Mouse (Mus musculus): ENCODE measurements around the gene Snrpc. TPM values are rescaled to one million over a fixed set of nuclear protein-coding genes. Genes with fewer than 3 reads are reported as not detected.

Snrpc gene
- total RNA-seq, 2 experiments from 2014 or later: 69.6 to 70.4 TPM

GRCm38 (mm10) chr17:27814606-27815005, 23.3 kb upstream of the Snrpc start:
- no peak for DNase-seq

GRCm38 (mm10) chr17:27819011-27819410, 18.9 kb upstream of the Snrpc start:
- intact Hi-C loops (cut with DNase I): no loop called here
- DNase-seq: no peak

More at GRCm38 (mm10) chr17:27814606-27815005, 23.3 kb upstream of the Snrpc start:
- intact Hi-C loops (cut with DNase I): no loop called here

GRCm38 (mm10) chr17:27819521-27819970, 18.4 kb upstream of the Snrpc start:
- intact Hi-C loops (cut with DNase I): no loop called here
- DNase-seq: no peak

- peak; percentile 29 to 64 for DNase-seq
- intact Hi-C loops (cut with DNase I): no loop called here
Observed at GRCm38 (mm10) chr17:27819971-27820567, 17.9 kb upstream of the Snrpc start.

GRCm38 (mm10) chr17:27820568-27821406, 17.2 kb upstream of the Snrpc start, which contains the start of gene D17Wsu92e:
Gene D17Wsu92e, minus strand, starts transcription at chr17:27820648.
- peak; percentile 96 to 99 for DNase-seq
- intact Hi-C loops (cut with DNase I): no loop called here

GRCm38 (mm10) chr17:27821407-27822338, 16.3 kb upstream of the Snrpc start:
- DNase-seq: no peak
- intact Hi-C loops (cut with DNase I): no loop called here

GRCm38 (mm10) chr17:27823142-27823905, 14.6 kb upstream of the Snrpc start:
- DNase-seq: no peak
- intact Hi-C loops (cut with DNase I): no loop called here

GRCm38 (mm10) chr17:27824941-27825340, 13.0 kb upstream of the Snrpc start:
- intact Hi-C loops (cut with DNase I): loop anchor here (5.0 kb wide), 1 partner anchor 57 kb away; no protein-coding TSS in a partner anchor
- no peak for DNase-seq

GRCm38 (mm10) chr17:27825539-27825938, 12.4 kb upstream of the Snrpc start:
- DNase-seq: no peak
- intact Hi-C loops (cut with DNase I): loop anchor here (5.0 kb wide), 1 partner anchor 57 kb away; no protein-coding TSS in a partner anchor

- intact Hi-C loops (cut with DNase I): loop anchor here (5.0 kb wide), 1 partner anchor 56 kb away; no protein-coding TSS in a partner anchor
- peak; percentile 35 to 53 for DNase-seq
Observed at GRCm38 (mm10) chr17:27825984-27826905, 11.7 kb upstream of the Snrpc start.

GRCm38 (mm10) chr17:27826908-27827383, 11.0 kb upstream of the Snrpc start:
- intact Hi-C loops (cut with DNase I): loop anchor here (5.0 kb wide), 1 partner anchor 55 kb away; no protein-coding TSS in a partner anchor
- DNase-seq: peak in 1 of 2 experiments; percentile 39

GRCm38 (mm10) chr17:27827511-27827910, 10.4 kb upstream of the Snrpc start:
- DNase-seq: no peak
- intact Hi-C loops (cut with DNase I): loop anchor here (5.0 kb wide), 1 partner anchor 55 kb away; no protein-coding TSS in a partner anchor

- DNase-seq: no peak
- intact Hi-C loops (cut with DNase I): no loop called here
Observed at GRCm38 (mm10) chr17:27830411-27830810, 7.5 kb upstream of the Snrpc start.

- intact Hi-C loops (cut with DNase I): loop anchor here (2.0 kb wide), 1 partner anchor 67 kb away; no protein-coding TSS in a partner anchor
- peak; percentile 88 to 92 for DNase-seq
Observed at GRCm38 (mm10) chr17:27839469-27840252, 1.7 kb downstream of the Snrpc start.

GRCm38 (mm10) chr17:27848351-27848750, 10.4 kb downstream of the Snrpc start:
- no peak for DNase-seq
- intact Hi-C loops (cut with DNase I): no loop called here

GRCm38 (mm10) chr17:27851076-27851475, 13.1 kb downstream of the Snrpc start:
- intact Hi-C loops (cut with DNase I): no loop called here
- DNase-seq: peak in 1 of 2 experiments; percentile 15

- DNase-seq: peak; percentile 66 to 68
- intact Hi-C loops (cut with DNase I): no loop called here
Observed at GRCm38 (mm10) chr17:27856265-27856797, 18.4 kb downstream of the Snrpc start, which contains the start of gene Uhrf1bp1. Gene Uhrf1bp1, plus strand, starts transcription at chr17:27856441.

Data from gastrocnemius, postnatal 36 days (tissue).